Mouse (Mus musculus): ENCODE data around the gene Sycp3. TPM values are rescaled to one million over a fixed set of nuclear protein-coding genes. Genes with fewer than 3 reads are reported as not detected.

Sycp3 gene
- polyA plus RNA-seq, 1 experiment = not detected

Other genes starting within 250 kb of the Sycp3 start
- gene Dram1, start 80.5 kb upstream of the Sycp3 start, polyA plus RNA-seq (2012; rRNA removed) = 5.5 and 5.8 TPM in 2 replicates
- gene Gnptab, start 80.4 kb upstream of the Sycp3 start, polyA plus RNA-seq (2012; rRNA removed) = 6.1 and 12.7 TPM in 2 replicates
- 27.0 and 54.9 TPM in 2 replicates for gene Chpt1, start 44.5 kb downstream of the Sycp3 start, polyA plus RNA-seq (2012; rRNA removed)
- 0.04 TPM in 1 of 2 replicates, not detected in the other for gene Mybpc1, start 145.6 kb downstream of the Sycp3 start, polyA plus RNA-seq (2012; rRNA removed)
- gene Spic, start 225.4 kb downstream of the Sycp3 start, polyA plus RNA-seq (2012; rRNA removed) = 0.14 and 0.23 TPM in 2 replicates